Mouse (Mus musculus) forebrain, embryonic 10.5 days (tissue): ENCODE data around the gene Nav2. TPM values are rescaled to one million over a fixed set of nuclear protein-coding genes. Genes with fewer than 3 reads are reported as not detected.

Experiments
- DNase-seq: peaks from one replicate; pipeline ENCODE4 v3.0.0-alpha.2; 2017; ENCODE audit warnings: low spot score; ENCODE audit errors: extremely low spot score
- H3K27ac ChIP-seq: fragments of 300-500 bp; sonication (generic); 2 replicates; pipeline ENCODE4 v1.5.1; 2016; ENCODE audit warnings: mild to moderate bottlenecking
- H3K27me3 ChIP-seq: fragments of 300-500 bp; sonication (generic); 2 replicates; pipeline ENCODE4 v1.6.1; 2016; ENCODE audit warnings: mild to moderate bottlenecking; ENCODE audit not compliant: poor library complexity, severe bottlenecking
- H3K36me3 ChIP-seq: fragments of 300-500 bp; sonication (generic); replicated peaks from 2 replicates; pipeline ENCODE4 v1.6.1; 2016; ENCODE audit warnings: mild to moderate bottlenecking, moderate library complexity
- H3K4me1 ChIP-seq: fragments of 300-500 bp; sonication (generic); 2 replicates; pipeline ENCODE4 v1.6.1; 2016
- H3K4me3 ChIP-seq: fragments of 300-500 bp; sonication (generic); 2 replicates; pipeline ENCODE4 v1.5.1; 2016; ENCODE audit warnings: mild to moderate bottlenecking, moderate library complexity
- H3K9me3 ChIP-seq: fragments of 300-500 bp; sonication (generic); 2 replicates; pipeline ENCODE4 v1.6.1; 2016; ENCODE audit warnings: mild to moderate bottlenecking, moderate library complexity
- whole genome bisulfite sequencing: fragments of 180-500 bp; shearing (Covaris S2); methylation state at CpG from one replicate; pipeline ENCODE4 v1.1.7; 2016; 5-methylcytosine and 5-hydroxymethylcytosine counted together
- polyA plus RNA-seq: library from polyadenylated mRNA; unstranded; fragments of >200 nt; fragmentation: Nextera tagmentation; extraction: Ambion mirVana; gene quantifications from 2 replicates; pipeline ENCODE4 v1.2.1, GENCODE M21; 2016

Gene Nav2
- polyA plus RNA-seq, 1 experiment from 2014 or later: 6.1 TPM

DNA sequence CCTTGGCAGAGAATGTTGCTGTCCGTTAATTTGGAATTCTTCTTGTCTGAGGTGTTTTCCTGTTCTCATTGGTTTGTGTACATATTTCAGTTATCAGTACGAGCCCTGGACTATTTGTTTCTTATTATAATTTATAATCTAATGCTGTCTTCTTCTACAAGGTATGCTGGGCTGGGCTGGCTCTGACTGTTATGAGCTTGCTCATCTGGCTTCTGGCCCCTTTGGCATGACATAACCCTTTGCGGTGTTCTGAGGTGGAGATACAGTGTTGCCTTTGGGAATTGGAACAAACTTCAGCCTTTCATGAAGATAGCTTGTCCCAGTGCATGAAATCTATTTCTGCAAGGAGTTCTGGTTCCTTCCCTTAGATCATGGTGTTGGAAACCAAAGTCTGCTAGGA, 431.4 kb downstream of the Nav2 start:
- H3K4me1 ChIP-seq: peaks cover 66% of the 10 kb centered on the region
- H3K27me3 ChIP-seq: peaks cover 34% of the 10 kb centered on the region
- no peaks in the 10 kb centered on the region for H3K36me3 ChIP-seq
- H3K27ac ChIP-seq: no peak overlapping the region
- WGBS: 92% methylated on average over 3 of the region's 3 CpGs
- DNase-seq: no peak
- no peak overlapping the region for H3K4me3 ChIP-seq
- H3K9me3 ChIP-seq: no peaks in the 10 kb centered on the region

DNA sequence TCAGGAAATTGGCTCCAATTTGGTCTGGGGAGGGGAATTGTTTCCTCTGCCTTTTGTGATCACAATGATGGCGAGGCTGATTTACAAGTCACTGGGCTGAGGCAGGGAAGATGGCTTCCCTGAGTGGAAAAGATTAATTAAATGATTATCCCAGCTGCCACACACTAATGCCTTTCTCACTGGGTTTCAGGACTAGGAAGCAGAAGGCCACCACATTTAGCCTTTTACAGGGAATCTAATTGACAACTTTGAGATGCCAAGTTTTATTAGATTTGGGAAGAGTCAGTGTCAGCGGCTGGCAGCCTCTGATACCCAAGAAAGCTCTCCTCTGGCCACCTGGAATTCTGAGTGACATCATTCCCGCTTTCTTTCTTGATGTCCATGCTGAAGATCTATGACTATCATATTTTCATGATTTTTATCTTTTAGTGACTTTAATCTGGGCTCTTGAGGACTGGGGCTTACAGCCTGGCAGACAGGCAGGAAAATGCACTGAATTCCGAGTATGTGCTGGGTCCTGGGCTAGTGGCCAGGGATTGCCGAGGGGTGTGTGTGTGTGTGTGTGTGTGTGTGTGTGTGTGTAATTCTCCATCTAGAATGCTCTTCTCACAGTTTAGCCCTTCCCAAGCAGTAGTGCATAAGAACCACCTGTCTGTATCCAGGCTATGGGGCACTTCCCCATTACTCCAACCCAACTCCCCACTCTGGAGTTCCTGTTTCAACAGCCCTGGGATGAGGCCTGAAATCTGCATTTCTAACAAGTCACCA, 432.8 kb downstream of the Nav2 start:
- Histone ChIP-seq H3K9me3 (no peaks in the 10 kb centered on the region), H3K27me3 (peaks cover 42% of the 10 kb centered on the region), H3K4me1 (peaks cover 60% of the 10 kb centered on the region), H3K4me3 (no peak overlapping the region), H3K36me3 (no peaks in the 10 kb centered on the region), H3K27ac (no peak overlapping the region; the same call in 1 of the 2 replicates)
- WGBS: 54% methylated on average over 5 of the region's 5 CpGs
- DNase-seq: no peak

DNA sequence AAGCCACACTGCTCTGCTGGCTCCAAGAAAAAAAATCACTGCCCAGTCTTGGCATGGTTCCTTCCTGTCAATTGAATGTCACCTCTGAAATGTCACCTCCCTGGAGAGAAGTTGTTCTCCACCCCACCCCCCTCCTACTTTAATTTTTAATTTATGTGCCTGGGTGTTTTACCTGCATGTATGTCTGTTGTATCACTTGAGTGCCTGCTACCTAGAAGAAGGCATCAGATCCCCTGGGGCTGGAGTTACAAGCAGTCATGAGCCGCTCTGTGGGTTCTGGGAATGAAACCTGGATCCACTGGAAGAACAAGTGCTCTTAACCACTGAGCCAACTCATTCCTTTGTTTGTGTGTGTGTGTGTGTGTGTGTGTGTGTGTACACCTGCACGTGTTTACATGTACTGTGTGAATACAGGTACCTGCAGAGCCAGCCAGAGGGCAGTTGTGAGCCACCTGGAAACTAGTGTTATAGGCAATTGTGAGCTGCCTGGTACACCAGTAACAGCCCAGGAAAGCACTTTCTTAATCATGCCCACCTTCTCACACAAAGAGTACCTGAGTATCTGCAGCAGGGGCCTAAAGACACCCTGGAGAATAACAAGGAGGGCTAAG, 433.5 kb downstream of the Nav2 start:
- H3K27ac ChIP-seq: no peak overlapping the region; the same call in 1 of the 2 replicates
- H3K4me1 ChIP-seq: peaks cover 53% of the 10 kb centered on the region
- WGBS: 94% methylated on average over 2 of the region's 2 CpGs

DNA sequence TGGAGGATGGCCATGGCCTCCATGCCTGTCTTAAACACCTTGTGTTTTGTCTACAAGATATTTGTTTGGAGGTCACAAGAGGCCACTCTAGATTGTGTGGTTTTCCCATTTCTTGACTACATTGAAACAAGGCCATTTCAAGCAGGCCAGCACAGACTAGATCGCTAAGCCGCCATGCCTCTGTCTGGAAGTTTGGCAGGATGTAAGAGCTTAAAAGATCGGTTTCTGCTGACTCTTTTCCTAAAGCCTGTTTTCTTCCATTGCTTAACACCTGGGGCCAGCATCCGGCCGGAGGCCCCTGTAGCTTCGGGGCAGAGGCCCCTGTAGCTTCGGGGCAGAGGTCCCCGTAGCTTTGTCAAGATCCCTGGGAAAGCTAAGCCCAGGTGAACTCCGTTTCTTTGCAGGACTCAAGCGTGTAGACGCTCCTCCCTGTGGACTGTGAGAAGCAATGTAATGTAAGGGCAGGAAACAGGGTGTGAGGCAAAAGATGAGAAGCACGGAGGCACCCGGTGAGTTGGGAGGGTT, 434.1 kb downstream of the Nav2 start:
- Histone ChIP-seq H3K4me3 (no peak overlapping the region), H3K9me3 (no peaks in the 10 kb centered on the region), H3K36me3 (no peaks in the 10 kb centered on the region), H3K27ac (peak overlapping the region; percentile 57), H3K4me1 (peaks cover 50% of the 10 kb centered on the region), H3K27me3 (peaks cover 47% of the 10 kb centered on the region)
- no peak for DNase-seq
- 57% methylated on average over 13 of the region's 13 CpGs for WGBS

More for the DNA sequence above, 433.5 kb downstream of the Nav2 start:
- Histone ChIP-seq H3K27me3 (peaks cover 43% of the 10 kb centered on the region), H3K4me3 (no peak overlapping the region), H3K9me3 (no peaks in the 10 kb centered on the region), H3K36me3 (no peaks in the 10 kb centered on the region)
- no peak for DNase-seq

DNA sequence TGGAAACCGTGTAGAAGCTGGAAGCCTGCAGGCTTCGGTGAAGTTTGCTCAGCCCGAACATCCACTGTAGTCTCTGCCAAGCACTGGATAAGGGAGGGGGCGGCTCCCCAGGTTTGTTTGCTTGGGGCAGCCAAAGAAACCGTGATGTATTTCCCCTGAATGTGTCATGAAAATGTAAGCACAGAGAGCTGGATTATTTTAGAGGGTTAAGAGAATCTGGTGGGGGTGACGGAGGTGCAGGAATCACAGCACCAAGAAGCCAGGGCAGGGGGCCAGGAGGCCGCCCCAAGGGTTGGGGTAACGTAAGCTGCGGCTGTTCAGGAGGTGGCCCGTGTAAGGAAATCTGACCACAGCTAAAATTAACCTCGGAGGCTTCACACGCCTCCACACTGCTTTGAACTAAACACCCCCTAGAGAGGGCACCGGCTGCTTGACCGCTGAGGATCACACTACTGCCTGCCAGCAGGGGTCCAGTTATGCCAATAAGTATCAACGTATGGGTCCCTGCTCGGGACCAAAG, 434.6 kb downstream of the Nav2 start:
- peak overlapping the region; percentile 57 for H3K27ac ChIP-seq
- WGBS: 32% methylated on average over 16 of the region's 16 CpGs
- H3K36me3 ChIP-seq: no peaks in the 10 kb centered on the region
- peaks cover 52% of the 10 kb centered on the region for H3K27me3 ChIP-seq
- no peak for DNase-seq
- no peaks in the 10 kb centered on the region for H3K9me3 ChIP-seq
- no peak overlapping the region for H3K4me3 ChIP-seq
- H3K4me1 ChIP-seq: peaks cover 50% of the 10 kb centered on the region

DNA sequence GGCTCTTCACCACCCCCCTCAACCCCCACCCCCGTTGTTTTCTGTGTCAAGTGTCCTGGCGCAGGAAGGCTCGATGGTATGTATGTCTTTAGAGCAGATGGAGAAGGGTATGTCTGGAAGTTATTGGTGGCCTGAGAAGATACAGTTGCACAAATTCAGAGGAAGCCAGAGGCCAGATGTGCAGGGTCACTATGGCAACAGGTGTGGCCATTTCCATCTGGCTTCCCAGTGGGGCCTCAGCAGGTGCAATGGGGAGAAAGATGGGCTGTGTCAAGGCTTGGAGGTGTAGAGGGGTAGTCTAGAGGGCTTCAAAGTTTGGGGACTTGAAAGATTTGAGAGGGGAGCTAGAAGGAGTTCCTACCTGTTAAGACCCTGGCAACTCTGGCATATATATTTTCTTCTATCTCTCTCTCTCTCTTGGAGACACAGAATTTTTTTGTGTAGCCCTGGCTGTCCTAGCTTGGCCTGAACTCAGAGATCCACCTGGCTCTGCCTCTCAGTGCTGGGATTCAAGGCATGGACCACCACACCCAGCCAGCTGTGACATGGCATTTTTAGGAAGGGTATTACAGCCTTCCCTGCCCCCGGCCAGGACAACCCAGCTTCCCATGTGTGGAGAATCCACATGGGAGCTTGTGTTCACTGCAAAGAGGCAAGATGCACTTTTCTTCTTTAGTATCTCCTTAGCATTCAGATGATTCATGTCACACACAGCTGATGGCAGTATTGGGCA, 435.4 kb downstream of the Nav2 start:
- Histone ChIP-seq H3K4me3 (no peak overlapping the region), H3K9me3 (no peaks in the 10 kb centered on the region), H3K27ac (peak overlapping the region; percentile 57; the same call in 1 of the 2 replicates), H3K27me3 (peaks cover 54% of the 10 kb centered on the region), H3K4me1 (peaks cover 51% of the 10 kb centered on the region), H3K36me3 (no peaks in the 10 kb centered on the region)
- WGBS: 64% methylated on average over 4 of the region's 4 CpGs
- DNase-seq: no peak

DNA sequence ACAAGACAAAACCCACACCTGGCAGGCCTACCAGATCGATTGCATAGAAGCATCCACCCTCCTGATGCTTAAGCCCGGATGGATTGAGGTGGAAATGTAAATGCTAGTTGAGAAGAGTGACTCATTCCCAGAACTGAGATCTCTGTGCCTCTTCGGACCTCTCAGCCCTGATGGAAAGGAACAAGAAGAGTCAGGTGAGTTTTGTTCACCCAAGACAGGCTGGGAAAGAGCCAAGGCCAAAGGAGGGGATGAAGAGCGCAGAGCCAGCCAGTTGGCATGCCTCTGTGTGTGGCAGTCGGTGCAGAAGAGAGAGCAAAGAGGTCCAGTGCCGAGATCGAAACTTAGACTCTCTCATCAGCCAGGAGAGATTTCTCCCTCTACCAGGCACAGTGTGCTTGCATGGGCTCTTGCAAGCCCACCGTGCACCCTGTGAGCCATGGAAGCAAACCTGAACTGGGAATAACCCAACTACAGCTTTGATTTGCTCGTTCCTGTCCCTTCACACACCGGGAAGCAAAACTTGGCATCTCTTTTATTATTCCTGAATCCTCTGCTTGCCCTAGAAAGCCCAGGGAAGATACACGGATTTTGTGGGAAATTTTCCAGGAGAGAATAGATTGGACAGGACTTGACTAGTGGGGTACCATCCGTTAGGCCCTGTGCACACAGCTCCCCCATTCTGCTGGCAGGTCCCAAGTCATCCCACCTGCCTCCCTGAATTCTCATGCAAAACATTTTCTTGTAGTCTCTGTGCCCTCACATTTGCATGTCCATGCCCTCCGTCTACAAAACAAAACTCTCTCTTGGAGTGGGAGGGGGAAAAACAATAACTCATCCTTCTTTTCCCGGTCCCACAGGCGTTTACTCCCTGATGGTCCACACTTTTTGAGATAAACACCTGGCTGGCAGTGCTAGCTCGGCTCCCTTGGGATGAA, 439.1 kb downstream of the Nav2 start:
- no peaks in the 10 kb centered on the region for H3K36me3 ChIP-seq
- DNase-seq: no peak
- H3K27me3 ChIP-seq: peaks cover 51% of the 10 kb centered on the region
- H3K4me3 ChIP-seq: no peak overlapping the region
- WGBS: 38% methylated on average over 16 of the region's 16 CpGs
- H3K4me1 ChIP-seq: peaks cover 47% of the 10 kb centered on the region
- H3K9me3 ChIP-seq: no peaks in the 10 kb centered on the region
- no peak overlapping the region for H3K27ac ChIP-seq

DNA sequence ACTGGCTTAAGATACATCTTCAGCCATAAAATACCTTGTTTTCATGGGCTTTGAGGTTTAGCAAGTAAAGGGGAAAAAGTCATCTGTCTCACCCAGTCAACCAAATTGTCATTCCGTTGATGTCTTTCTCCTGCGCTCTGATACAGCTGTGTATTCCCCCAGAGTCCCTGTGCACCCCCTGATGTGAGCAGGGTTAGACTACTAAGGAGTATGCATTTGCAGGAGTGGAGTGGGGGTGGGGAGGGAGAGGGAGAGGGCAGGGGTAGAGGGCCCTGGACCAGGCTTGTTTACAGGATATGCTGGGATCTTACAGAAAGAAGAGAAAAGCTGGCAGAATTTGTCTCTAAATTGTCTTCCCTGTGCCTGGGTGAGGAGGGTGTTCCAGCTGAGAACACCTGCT, 440.1 kb downstream of the Nav2 start:
- H3K9me3 ChIP-seq: no peaks in the 10 kb centered on the region
- no peaks in the 10 kb centered on the region for H3K36me3 ChIP-seq
- peaks cover 36% of the 10 kb centered on the region for H3K4me1 ChIP-seq
- H3K27me3 ChIP-seq: peaks cover 41% of the 10 kb centered on the region
- 24% methylated on average over 2 of the region's 2 CpGs for WGBS
- DNase-seq: no peak
- H3K27ac ChIP-seq: no peak overlapping the region
- no peak overlapping the region for H3K4me3 ChIP-seq

DNA sequence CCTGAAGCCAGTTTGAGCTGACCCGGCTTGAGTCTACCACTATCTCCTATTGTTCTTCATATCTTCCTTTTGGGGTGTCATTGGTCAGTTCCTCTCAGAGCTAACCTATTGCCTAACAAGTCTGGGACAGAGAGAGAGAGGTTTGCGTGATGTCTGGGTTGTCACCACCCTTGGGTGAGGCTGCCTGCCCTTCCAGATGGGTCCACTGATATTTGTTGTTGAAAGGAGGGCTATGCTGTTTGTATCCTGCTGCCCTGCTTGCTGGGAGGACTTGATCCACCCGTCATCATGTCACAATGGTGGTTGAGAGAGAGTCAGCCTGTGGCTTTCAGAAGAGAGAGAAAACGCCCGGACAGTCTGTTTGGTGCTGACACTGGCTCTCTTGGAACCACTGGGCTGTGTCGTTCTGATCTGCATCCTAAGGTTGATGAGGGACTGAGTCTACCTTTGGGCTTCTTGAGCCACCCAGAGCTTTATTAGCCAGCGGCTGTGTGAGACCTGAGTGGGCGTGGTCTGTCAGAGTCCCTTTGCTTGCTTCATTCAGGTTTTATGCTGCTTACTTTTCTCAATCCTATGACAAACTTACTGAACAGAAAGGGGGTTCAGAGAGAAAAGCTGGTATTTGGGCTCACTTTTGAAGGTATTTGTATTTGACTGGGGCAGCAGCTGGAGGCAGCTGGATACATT, 441.9 kb downstream of the Nav2 start:
- 78% methylated on average over 8 of the region's 8 CpGs for WGBS
- no peaks in the 10 kb centered on the region for H3K9me3 ChIP-seq
- H3K27me3 ChIP-seq: peaks cover 23% of the 10 kb centered on the region
- 0 out of 2 replicates have a peak overlapping the region, but pooled peaks have one; percentile 70 for H3K27ac ChIP-seq
- no peak overlapping the region for H3K4me3 ChIP-seq
- no peak for DNase-seq
- peaks cover 43% of the 10 kb centered on the region for H3K4me1 ChIP-seq
- H3K36me3 ChIP-seq: no peaks in the 10 kb centered on the region

DNA sequence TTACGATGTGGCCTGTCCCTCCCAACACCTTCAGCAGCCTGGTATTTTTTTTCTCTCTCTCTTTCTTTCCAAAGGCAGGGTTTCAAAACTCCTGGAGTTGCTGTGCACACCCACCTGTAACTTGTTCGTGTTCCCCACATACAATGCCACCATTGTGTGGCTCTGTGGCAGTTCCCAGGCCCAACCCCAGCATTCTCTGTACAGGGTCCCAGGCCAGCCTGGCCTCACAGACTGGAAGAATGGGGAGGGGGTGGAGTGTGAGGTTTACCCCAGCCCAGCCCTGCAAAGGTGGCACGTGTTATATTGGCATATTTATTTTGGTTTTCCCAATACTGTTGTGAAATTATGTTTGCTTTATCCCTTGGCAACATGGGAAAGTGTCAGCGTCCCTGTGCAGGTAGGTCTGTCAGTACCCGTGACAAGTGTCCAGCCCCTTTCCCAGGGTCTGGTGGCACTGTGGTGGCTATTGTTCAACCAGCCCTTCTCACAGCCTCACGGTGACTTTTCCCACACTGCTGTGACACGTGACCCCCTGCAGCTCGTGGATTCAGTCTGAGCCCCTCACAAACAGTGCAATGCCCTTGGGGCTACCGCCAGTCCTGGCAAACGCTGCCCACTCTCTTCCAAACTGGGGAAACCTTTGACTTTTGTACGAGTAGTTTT, 443.2 kb downstream of the Nav2 start:
- H3K4me3 ChIP-seq: no peak overlapping the region
- no peaks in the 10 kb centered on the region for H3K9me3 ChIP-seq
- 51% methylated on average over 11 of the region's 11 CpGs for WGBS
- peak overlapping the region; percentile 70 for H3K27ac ChIP-seq
- H3K36me3 ChIP-seq: no peaks in the 10 kb centered on the region
- no peak for DNase-seq
- H3K4me1 ChIP-seq: peaks cover 45% of the 10 kb centered on the region
- H3K27me3 ChIP-seq: peaks cover 19% of the 10 kb centered on the region
